Mouse (Mus musculus) ZHBTc4 (cell line): ENCODE measurements around the gene Slc25a10.
"Not testable (repeated sequence)": the region's sequence is repeated elsewhere in the genome, so short reads cannot be mapped to it uniquely, and the experiment has no call there.

ENCODE experiments used
- DNase-seq: peaks from one replicate; pipeline ENCODE4 v3.0.0-alpha.2; 2011; ENCODE audit warnings: low read depth, low spot score

The Slc25a10 gene

DNA sequence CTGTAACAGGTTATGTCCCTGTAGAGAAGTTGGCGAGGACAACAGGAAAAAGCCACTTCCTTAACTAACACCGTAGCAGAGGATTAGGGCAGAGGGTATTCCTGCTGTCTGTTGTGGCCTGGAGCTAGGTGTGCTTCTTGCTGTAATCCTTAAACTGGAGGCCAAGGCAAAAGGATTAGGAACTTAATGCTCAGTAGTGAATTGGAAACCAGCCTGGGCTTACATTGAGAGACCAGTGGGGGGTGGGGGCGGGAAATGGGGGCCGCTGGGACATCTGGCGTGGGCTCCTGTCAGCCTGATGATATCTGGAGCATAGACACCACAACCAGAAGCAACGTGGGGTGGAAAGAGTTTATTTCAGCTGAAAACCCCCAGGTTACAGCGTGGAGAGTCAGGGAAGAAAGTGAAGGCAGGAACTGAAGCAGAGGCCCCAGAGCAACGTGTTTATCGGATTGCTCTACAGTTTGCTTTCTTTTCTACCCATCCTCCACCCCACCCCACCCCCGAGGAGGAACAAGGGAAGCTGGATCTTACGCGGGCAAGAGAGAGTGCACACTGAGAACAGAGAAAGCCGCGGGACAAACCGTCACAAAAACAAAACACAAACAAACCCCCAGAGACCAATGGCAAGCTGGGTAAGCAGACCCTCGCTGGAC is 18.9 kb downstream of the Slc25a10 start:
- DNase-seq = no peak

- no peak for DNase-seq
Measured at GRCm38 (mm10) chr11:120512790-120513453, 21.3 kb downstream of the Slc25a10 start.

DNA sequence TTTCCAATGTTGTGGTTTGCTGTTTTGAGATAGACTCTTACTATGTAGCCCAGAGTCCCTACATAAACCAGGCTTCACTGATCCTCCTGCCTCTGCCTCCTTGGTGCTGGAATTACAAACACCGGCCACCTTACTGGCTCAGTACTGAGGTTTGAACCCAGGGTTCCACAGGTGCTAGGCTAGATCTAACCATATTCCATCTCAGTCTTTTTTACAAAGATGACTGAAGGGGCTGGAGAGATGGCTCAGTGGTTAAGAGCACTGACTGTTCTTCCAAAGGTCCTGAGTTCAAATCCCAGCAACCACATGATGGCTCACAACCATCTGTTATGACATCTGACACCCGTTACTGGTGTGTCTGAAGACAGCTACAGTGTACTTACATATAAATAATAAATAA is 22.6 kb downstream of the Slc25a10 start:
- DNase-seq = not testable (repeated sequence)

- DNase-seq = peak; percentile 85
Measured at GRCm38 (mm10) chr11:120515611-120516010, 24.0 kb downstream of the Slc25a10 start.

GRCm38 (mm10) chr11:120517147-120517546 is 25.5 kb downstream of the Slc25a10 start:
- no peak for DNase-seq

DNA sequence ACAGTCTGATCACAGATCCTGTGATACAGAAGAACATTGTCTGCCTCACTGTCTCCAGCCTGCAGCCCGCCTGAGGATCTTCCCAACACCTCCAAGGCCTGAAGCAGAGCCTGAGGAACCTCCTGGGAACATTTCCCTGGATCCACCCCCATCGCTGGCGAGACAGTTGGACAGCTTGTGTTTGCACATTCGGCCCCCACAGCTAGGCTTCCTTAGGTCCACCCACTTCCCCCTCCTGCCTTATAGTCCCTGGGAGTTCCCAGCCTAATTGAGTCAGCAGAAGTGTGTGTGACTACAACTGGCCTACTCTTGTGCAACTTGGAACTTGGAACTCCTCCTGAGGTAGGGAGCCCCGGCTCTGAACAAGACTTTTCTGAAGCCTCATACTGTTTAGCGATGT is 26.4 kb downstream of the Slc25a10 start:
- DNase-seq = no peak

DNA sequence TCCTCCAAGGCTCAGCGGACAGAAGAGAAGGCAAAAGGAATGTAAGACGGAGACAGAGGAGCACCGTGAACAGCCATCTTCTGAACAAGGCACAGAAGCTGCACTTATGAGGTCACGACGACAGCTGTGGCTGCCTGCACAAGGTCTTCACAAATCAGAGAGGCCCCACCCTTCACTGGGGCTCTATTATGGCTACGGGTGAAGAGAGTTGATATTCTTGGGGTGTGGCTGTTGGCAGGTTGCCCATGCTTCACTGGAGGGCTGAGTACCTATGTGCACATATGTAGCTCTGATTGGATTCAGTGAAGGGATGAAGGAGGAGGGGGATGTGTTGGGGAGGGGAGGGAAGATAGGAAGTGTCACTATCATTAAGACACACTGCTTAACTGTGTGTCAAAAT is 26.9 kb downstream of the Slc25a10 start:
- DNase-seq = no peak

DNA sequence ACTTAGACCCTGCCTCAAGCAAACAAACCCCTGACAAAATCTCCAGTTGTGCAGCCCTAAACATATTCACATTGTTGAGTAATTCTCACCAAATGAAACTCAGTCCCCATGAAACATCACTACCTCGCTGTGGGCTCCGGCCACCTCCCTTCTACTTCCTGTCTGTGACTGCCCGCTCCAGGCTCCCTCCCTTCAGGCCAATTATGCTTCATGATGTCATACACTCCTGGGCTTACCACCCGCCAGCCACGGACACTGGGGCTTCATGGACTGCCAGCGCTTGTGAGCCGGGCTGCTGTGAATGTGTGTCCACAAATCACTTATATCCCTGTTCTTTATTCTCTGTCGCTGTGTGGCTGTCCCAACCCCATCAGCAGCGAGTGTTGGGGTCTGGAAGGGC is 28.1 kb downstream of the Slc25a10 start:
- DNase-seq = no peak

DNA sequence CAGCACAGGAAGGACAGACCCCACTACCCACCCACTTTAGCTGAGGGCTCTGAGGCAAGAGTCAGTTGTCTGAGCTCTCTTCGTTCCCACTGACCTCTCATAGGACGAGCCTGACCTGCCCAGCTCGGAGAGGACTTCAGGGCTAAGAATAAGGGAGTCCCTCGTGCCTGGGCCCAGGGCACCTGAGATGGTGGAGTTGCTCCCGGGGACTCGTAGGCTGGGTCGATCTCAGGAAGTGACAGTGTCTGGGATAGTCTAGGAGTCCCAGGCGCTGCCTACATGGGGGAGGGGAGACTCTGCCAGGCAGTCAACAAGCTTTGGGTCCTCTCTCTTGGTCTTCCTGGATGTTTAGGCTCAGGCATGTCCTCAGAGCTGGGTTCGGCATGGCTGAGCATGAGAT is 28.9 kb downstream of the Slc25a10 start:
- DNase-seq = no peak

DNA sequence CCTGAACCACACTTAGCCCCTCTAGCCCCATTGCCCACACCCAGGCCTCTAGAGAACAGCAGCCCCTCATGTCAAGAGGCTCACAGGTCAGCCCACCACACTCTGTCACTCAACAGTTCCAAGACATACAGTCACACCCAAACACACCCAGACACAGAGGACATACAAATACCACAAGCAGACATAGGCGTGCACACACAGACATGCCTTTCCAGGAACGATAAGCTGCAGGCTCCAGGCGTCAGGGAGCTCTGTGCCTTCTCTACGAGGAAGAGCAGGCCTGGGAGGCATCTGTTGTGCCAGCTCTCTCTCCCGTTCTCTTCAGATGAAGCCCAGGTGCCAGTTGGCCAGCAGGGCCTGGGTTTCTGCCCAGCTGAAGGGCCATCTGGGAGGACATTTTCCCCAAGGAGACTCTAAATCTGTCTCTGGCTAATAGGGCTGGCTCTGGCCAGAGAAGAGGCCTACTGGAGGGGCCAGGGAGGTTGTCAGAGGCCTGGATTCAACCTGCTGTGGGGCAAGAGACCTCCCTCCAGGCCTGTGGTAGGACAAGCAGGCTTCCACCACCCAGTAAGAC is 29.4 kb downstream of the Slc25a10 start:
- DNase-seq = no peak

- no peak for DNase-seq
Measured at GRCm38 (mm10) chr11:120522581-120522980, 30.9 kb downstream of the Slc25a10 start.

GRCm38 (mm10) chr11:120525959-120526358 is 34.3 kb downstream of the Slc25a10 start:
- no peak for DNase-seq

GRCm38 (mm10) chr11:120527690-120528354 is 36.2 kb downstream of the Slc25a10 start:
- DNase-seq = no peak

DNA sequence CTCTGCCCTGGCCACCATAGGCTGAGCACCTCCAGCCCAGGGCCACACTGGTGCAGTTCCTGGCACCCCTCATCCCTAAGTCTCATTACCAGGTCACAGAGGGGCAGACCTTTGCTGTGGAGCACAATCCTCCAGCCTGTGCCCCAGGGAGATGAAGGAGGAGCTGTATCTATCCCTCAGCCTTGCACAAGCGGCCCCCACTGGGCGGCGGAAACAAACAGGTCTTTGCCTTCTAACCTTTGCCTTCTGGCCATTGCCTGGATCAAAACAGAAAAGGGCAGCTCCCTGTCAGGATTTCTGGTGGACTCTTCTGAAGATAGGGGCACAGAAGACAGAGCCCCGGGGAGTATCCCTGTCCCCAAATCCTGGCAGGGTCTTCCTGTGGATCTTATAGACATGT is 37.3 kb downstream of the Slc25a10 start:
- DNase-seq = no peak

GRCm38 (mm10) chr11:120530085-120530964 is 38.7 kb downstream of the Slc25a10 start, which contains the start of gene Gcgr:
Gene Gcgr, plus strand, starts transcription at chr11:120530699.
- peak; percentile 52 for DNase-seq

- DNase-seq = no peak
Measured at GRCm38 (mm10) chr11:120531646-120532045, 40.0 kb downstream of the Slc25a10 start.

DNA sequence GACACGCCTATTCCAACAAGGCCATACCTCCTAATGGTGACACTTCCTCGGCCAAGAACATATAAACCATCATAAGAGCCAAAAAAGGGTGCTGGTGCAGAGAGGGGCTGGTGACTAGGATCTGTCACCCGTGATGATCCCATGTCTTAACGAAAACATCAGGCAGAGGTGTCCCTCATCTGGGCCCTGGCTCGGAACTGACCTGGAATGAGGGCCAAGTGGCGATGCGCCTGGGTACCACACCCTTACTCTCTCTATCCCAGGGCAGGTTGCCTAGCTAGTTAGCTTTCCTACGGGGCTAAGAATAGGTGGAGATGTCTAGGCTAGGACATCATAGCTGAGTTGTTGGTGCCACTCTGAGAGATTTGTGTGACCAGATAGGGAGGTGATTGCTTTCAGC is 42.5 kb downstream of the Slc25a10 start:
- no peak for DNase-seq

- DNase-seq = no peak
Measured at GRCm38 (mm10) chr11:120535145-120535544, 43.5 kb downstream of the Slc25a10 start.

DNA sequence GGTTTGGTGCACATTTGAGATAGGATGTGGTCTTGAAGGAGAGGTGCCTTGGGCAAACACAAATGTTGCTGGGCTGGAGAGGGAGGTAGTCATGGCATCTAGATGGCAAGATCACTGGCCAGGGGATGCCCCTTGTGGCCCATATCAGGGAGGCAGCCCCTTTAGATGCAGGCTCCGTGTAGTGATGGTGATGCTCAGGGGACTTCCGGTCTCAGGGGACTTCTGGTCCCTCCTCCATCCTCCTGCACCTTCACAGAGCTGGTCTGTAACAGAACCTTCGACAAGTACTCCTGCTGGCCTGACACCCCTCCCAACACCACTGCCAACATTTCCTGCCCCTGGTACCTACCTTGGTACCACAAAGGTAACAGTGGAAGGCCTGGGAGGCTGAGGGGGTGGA is 44.2 kb downstream of the Slc25a10 start:
- no peak for DNase-seq

DNA sequence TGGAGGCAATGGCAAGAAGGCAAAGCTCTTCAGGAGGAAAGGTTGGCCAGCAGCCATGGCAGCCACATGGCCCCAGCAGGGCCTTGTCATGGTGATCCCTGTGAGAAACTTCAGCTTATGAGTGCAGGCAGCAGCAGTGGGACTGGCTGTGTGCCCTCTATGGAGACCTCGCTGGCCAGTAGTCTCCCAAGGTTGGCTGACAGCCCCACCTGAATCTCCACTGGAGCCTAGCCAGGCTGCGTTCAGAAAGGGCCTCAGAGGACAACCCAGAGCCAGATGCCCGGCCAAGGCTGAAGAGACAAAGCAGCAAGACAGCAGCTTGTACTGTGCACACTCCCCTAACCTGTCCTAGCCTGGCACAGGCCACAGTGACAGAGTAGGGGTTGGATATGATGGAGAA is 46.8 kb downstream of the Slc25a10 start:
- DNase-seq = no peak

GRCm38 (mm10) chr11:120538955-120539284 is 47.3 kb downstream of the Slc25a10 start:
- no peak for DNase-seq
